Mouse (Mus musculus) hindbrain, postnatal 0 days (tissue): ENCODE results near the gene Gm12184. TPM values are rescaled to one million over a fixed set of nuclear protein-coding genes. Genes with fewer than 3 reads are reported as not detected.
"Not testable (repeated sequence)": the region's sequence is repeated elsewhere in the genome, so short reads cannot be mapped to it uniquely, and the experiment has no call there.

Experiments used
- ATAC-seq: fragments of 200-750 bp; cut with Nextera tagmentation; 2 replicates; pipeline ENCODE4 v1.8.0; 2017; ENCODE audit warnings: mild to moderate bottlenecking, moderate TSS enrichment, moderate library complexity
- DNase-seq: peaks from one replicate; pipeline ENCODE4 v3.0.0-alpha.2; 2015; ENCODE audit warnings: low spot score
- H3K27ac ChIP-seq: fragments of 300-500 bp; sonication (generic); 2 replicates; pipeline ENCODE4 v1.5.1; 2014; ENCODE audit warnings: mild to moderate bottlenecking
- H3K27me3 ChIP-seq: fragments of 300-500 bp; sonication (generic); 2 replicates; pipeline ENCODE4 v1.6.1; 2014; ENCODE audit warnings: low read length, mixed read lengths; ENCODE audit not compliant: insufficient read depth
- H3K36me3 ChIP-seq: fragments of 300-500 bp; sonication (generic); 2 replicates; pipeline ENCODE4 v1.6.1; 2014; ENCODE audit warnings: low read length, mixed read lengths; ENCODE audit not compliant: insufficient read depth
- H3K4me1 ChIP-seq: fragments of 300-500 bp; sonication (generic); 2 replicates; pipeline ENCODE4 v1.6.1; 2014; ENCODE audit warnings: antibody characterized with exemption, low read length, mixed read lengths; ENCODE audit not compliant: insufficient read depth
- H3K4me2 ChIP-seq: fragments of 300-500 bp; sonication (generic); 2 replicates; pipeline ENCODE4 v1.6.1; 2014; ENCODE audit warnings: low read depth, mild to moderate bottlenecking, low read length, moderate library complexity, mixed read lengths
- H3K4me3 ChIP-seq: fragments of 300-500 bp; sonication (generic); 2 replicates; pipeline ENCODE4 v1.5.1; 2014; ENCODE audit warnings: low read length
- H3K9ac ChIP-seq: fragments of 300-500 bp; sonication (generic); replicated peaks from 2 replicates; pipeline ENCODE4 v1.6.1; 2014; ENCODE audit warnings: mild to moderate bottlenecking, low read length, moderate library complexity, mixed read lengths
- H3K9me3 ChIP-seq: fragments of 300-500 bp; sonication (generic); 2 replicates; pipeline ENCODE4 v1.6.1; 2016; ENCODE audit warnings: low read length, mixed read lengths
- CTCF ChIP-seq: IDR thresholded peaks from 2 replicates; pipeline ENCODE4 v1.5.1; 2016; ENCODE audit warnings: antibody characterized with exemption, control low read depth, low read depth
- WGBS: fragments of 180-500 bp; shearing (Covaris S2); extraction: QIAGEN DNeasy Blood & Tissue Kit; methylation state at CpG from one replicate; pipeline ENCODE4 v1.1.7; 2014; 5-methylcytosine and 5-hydroxymethylcytosine counted together
- polyA plus RNA-seq: library from polyadenylated mRNA; unstranded; fragments of >200 nt; fragmentation: Nextera tagmentation; extraction: Ambion mirVana; gene quantifications from 2 replicates; pipeline ENCODE4 v1.2.1, GENCODE M21; 2015
- total RNA-seq: library from RNA; depleted of rRNA; stranded (reverse); fragments of >200 nt; gene quantifications from 2 replicates; pipeline ENCODE4 v1.2.3, GENCODE M21; 2014; rRNA removed

Gm12184 gene
- total RNA-seq, result 20.1 and 26.4 TPM in 2 replicates
- polyA plus RNA-seq, result 5.7 and 6.0 TPM in 2 replicates

DNA sequence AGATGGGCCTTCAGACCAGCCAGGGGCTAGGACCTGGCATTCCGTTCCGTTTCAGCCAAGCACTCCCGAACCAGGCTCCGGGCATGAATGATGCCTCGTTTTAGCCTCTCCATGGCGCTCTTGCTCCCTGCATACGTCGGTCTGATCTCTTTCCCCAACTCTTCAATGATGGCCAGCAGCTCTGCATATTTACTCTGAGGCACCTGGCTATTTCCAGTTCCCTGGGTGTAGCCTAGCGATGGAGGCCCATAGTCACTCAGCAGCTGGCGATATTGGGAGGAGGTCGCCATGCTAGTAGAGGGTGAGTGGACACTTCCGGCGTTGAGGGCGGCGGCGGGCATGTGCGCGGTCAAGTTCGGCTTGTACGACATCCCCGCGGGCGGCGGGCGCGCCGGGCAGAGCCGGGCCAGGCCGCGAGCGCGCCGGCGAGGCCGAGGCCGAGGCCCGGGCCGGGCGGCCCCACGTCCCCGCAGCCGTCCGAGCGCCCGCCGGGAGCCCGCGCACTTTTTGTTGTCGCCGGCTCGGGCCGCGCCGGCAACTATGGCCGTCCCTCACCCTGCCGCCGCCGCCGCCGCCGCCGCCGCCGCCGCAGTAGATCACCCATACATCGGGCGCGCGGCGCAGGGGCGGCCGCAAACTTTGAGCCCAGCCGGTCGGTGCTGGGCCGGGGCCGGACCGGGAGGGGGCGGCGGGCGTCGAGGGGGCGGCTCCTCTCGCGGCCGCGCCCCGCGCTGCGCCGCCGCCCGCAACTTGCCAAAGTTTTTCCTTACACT, at the start of gene Gm12184, which contains the start of gene Trim7:
TSS of gene Gm12184 (minus strand) at position 677 of the 773 bp plus-strand sequence.
TSS of gene Trim7 (plus strand) at position 162 of the 773 bp plus-strand sequence.
- H3K4me1 ChIP-seq, DNase-seq, H3K9me3 ChIP-seq, H3K36me3 ChIP-seq, H3K9ac ChIP-seq, H3K27me3 ChIP-seq: not testable (repeated sequence)
- Histone ChIP-seq H3K4me3 (peak within 1 kb of the TSS; percentile 42), H3K27ac (peak within 1 kb of the TSS; percentile 67; the same call in 1 of the 2 replicates), H3K4me2 (peak within 1 kb of the TSS; percentile 55)
- ATAC-seq, result peak; percentile 78
- peak; percentile 14; the same call in 1 of the 2 replicates for TF ChIP-seq CTCF
- under 1% methylated on average over 45 of the region's 92 CpGs for WGBS

GRCm38 (mm10) chr11:48875343-48875837, 48.9 kb upstream of the Gm12184 start:
- DNase-seq, H3K36me3 ChIP-seq, H3K4me2 ChIP-seq, H3K4me3 ChIP-seq, H3K27me3 ChIP-seq, H3K9ac ChIP-seq, H3K4me1 ChIP-seq, H3K27ac ChIP-seq, H3K9me3 ChIP-seq, ATAC-seq: not testable (repeated sequence)
- WGBS, result 86% methylated on average over 1 of the region's 1 CpGs

GRCm38 (mm10) chr11:48874465-48874864, 48.0 kb upstream of the Gm12184 start:
- H3K9ac ChIP-seq, result no peak overlapping the region
- TF ChIP-seq CTCF, result peak; percentile 84
- DNase-seq (peak; percentile 83), ATAC-seq (peak; percentile 79)
- WGBS, result 2% methylated on average over 4 of the region's 4 CpGs
- no peaks in the 10 kb centered on the region for H3K36me3 ChIP-seq
- H3K4me2 ChIP-seq, result no peak overlapping the region
- no peaks in the 10 kb centered on the region for H3K27me3 ChIP-seq
- no peaks in the 10 kb centered on the region for H3K9me3 ChIP-seq
- H3K4me1 ChIP-seq, result 0 out of 2 replicates have a peak, but pooled peaks cover 2% of the 10 kb centered on the region
- H3K27ac ChIP-seq, result no peak overlapping the region
- H3K4me3 ChIP-seq, result no peak overlapping the region

GRCm38 (mm10) chr11:48873591-48874290, 47.3 kb upstream of the Gm12184 start:
- no peak for DNase-seq

DNA sequence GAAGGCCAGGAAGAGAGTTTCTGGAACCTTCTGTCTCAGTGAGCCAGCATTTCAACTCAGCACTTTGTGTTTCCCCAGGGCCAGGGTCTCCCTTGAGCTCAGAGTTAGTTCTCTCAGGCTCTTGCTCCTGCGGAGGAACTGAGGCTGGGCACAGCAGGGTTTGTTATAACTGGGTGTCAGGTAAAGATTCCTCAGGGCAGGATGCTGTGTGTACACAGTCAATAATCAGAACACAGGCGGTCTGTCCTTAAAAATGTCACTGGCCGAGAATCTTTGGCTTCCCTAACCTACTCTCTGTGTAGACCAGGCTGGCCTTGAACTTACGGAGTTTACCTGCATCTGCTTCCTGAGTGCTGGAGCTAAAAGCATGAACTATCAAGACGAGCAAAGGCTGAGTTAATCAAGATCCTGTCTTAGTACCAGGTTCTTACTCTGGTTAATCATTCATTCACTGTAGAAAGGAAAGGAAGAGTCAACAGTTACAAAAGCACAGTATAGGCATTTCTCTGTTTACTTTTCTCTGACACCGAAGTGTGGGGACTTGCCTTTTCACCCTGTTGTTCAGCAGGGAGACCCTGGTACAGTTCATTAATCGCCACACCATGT, 46.3 kb upstream of the Gm12184 start:
- Histone ChIP-seq H3K27ac (peak overlapping the region; percentile 59; the same call in 1 of the 2 replicates), H3K9me3 (no peaks in the 10 kb centered on the region), H3K4me1 (0 out of 2 replicates have a peak, but pooled peaks cover 2% of the 10 kb centered on the region), H3K27me3 (no peaks in the 10 kb centered on the region), H3K4me2 (no peak overlapping the region; the same call in 1 of the 2 replicates), H3K4me3 (no peak overlapping the region), H3K9ac (peak overlapping the region; percentile 45; the same call in 1 of the 2 replicates), H3K36me3 (no peaks in the 10 kb centered on the region)
- 83% methylated on average over 7 of the region's 7 CpGs for WGBS
- TF ChIP-seq CTCF, result no peak
- ATAC-seq, result no peak
- DNase-seq, result no peak

More at GRCm38 (mm10) chr11:48873591-48874290, 47.3 kb upstream of the Gm12184 start:
- no peak for TF ChIP-seq CTCF
- Histone ChIP-seq H3K4me3 (no peak overlapping the region), H3K27ac (no peak overlapping the region), H3K4me2 (no peak overlapping the region), H3K9ac (no peak overlapping the region), H3K9me3 (no peaks in the 10 kb centered on the region), H3K36me3 (no peaks in the 10 kb centered on the region), H3K27me3 (no peaks in the 10 kb centered on the region), H3K4me1 (0 out of 2 replicates have a peak, but pooled peaks cover 2% of the 10 kb centered on the region)
- 75% methylated on average over 10 of the region's 10 CpGs for WGBS
- no peak for ATAC-seq

DNA sequence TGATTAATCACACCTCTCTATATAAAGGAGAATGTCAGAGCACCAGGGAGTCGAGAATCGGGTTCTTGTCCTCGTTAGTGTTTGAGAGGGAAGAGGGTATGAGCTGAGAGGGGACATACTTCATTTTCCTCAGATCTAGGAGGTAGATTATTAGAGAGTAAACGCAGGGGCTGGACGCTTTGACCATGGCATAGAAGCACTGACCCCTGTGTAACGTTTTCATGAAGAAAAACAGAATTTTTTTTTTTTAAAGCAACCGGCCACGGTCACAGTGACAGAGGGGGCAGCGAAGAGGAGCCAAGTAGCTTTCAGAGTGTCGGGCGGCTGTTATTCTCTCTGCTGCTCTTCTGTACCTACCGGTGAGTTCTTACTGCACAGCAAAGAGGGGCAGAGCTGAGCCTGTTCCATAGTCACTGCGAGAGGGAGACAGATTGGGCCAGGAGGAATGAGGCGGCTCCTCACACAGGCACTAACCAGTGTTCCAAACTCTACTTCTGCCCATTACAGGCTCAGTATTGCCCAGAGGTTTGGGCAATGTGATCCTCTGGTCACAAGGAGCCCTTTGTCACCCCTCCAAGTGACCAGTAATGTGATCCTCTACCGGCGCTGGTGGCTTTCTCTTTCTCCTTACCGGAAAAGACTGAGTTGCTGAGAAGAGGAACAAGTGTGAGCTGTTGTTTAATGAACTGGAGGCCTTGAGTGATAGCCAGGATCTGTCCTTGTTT, 45.5 kb upstream of the Gm12184 start:
- peak overlapping the region; percentile 59 for H3K27ac ChIP-seq
- ATAC-seq, result peak; percentile 39; the same call in 1 of the 2 replicates
- H3K36me3 ChIP-seq, result no peaks in the 10 kb centered on the region
- DNase-seq, result peak; percentile 31
- peak overlapping the region; percentile 47 for H3K4me3 ChIP-seq
- H3K4me2 ChIP-seq, result peak overlapping the region; percentile 91
- H3K9ac ChIP-seq, result peak overlapping the region; percentile 45
- H3K9me3 ChIP-seq, result no peaks in the 10 kb centered on the region
- WGBS, result 10% methylated on average over 17 of the region's 17 CpGs
- H3K27me3 ChIP-seq, result no peaks in the 10 kb centered on the region
- TF ChIP-seq CTCF, result no peak
- H3K4me1 ChIP-seq, result 0 out of 2 replicates have a peak, but pooled peaks cover 2% of the 10 kb centered on the region
